Comparison of ENCODE assay signal across 23 mouse cellular contexts in the genomic region with DNA sequence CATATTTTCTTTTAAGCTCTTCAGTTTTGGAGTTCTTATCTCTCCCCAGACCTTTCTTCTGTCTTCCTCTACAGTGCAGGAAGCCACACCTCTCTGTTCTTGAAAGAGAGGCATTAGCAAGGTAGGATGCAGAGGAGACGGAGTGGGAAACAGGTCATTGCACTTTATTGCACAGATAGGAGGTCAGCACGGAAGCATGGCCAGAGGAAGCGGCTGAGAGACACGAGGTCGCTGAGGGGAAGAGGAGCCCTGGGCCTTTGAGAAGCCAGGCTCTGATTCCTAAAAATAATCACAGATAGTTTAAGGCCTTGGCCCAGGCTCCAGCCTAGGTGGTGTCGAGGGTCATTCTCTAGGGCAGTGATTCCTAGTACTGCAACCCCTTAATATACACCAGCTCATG. TPM values are rescaled to one million over a fixed set of nuclear protein-coding genes. Genes with fewer than 3 reads are reported as not detected.
A peak's percentile ranks its signal among the peaks of the same experiment; 100 is the strongest.
DNase-seq lines count a peak whose midpoint lies in the region; ATAC-seq and TF ChIP-seq lines count a peak whose summit lies in the region.
"Had no signal": no experiment of that assay in that cellular context is flagged by ENCODE, and none has a peak within 500 bp of the region (broad histone marks: within the 10 kb centered on the region; RNA-seq: fewer than 3 reads in every experiment).

No protein-coding gene starts in this region.

- no peak for ATAC-seq in forebrain, embryonic 14.5 days
- no peak for ATAC-seq in hindbrain, embryonic 11.5 days (ENCODE audit: low FRiP score)
- no peak for ATAC-seq in kidney, postnatal 0 days (replicated peaks; ENCODE audit: low FRiP score, low read depth)
- ATAC-seq in neural tube, embryonic 12.5 days (ENCODE audit: low FRiP score, low read depth): no peak
- no peak for ATAC-seq in neural tube, embryonic 15.5 days (ENCODE audit: low FRiP score)
- ATAC-seq: CD4-positive, CD25-positive, alpha-beta regulatory T cell, adult 4 months had no signal

- no peak overlapping the region for H3K9ac ChIP-seq in forebrain, embryonic 14.5 days (ENCODE audit: low read length)
- no peak overlapping the region for H3K9ac ChIP-seq in hindbrain, embryonic 11.5 days (ENCODE audit: low read depth, low read length)
- 0 out of 2 replicates have a peak overlapping the region, but pooled peaks have one; percentile 6 for H3K9ac ChIP-seq in kidney, postnatal 0 days (ENCODE audit: low read depth, low read length)
- no peak overlapping the region for H3K9ac ChIP-seq in neural tube, embryonic 12.5 days
- H3K9ac ChIP-seq in neural tube, embryonic 15.5 days (replicated peaks): no peak overlapping the region

- peak overlapping the region; percentile 79 for H3K27ac ChIP-seq in forebrain, embryonic 10.5 days
- no peak overlapping the region for H3K27ac ChIP-seq in forebrain, embryonic 14.5 days (ENCODE audit: low read depth, low read length)
- H3K27ac ChIP-seq in hindbrain, embryonic 10.5 days: peak overlapping the region; percentile 62
- H3K27ac ChIP-seq in hindbrain, embryonic 11.5 days (ENCODE audit: low read depth, low read length): no peak overlapping the region
- no peak overlapping the region for H3K27ac ChIP-seq in kidney, postnatal 0 days
- 0 out of 2 replicates have a peak overlapping the region, but pooled peaks have one; percentile 33 for H3K27ac ChIP-seq in neural tube, embryonic 12.5 days
- H3K27ac ChIP-seq in neural tube, embryonic 15.5 days (replicated peaks): no peak overlapping the region
- H3K27ac ChIP-seq: embryonic facial prominence, embryonic 10.5 days; heart, embryonic 10.5 days; hindbrain, postnatal 0 days had no signal

- no peak for TF ChIP-seq CTCF in kidney, postnatal 0 days (IDR thresholded peaks at IDR 0.05; ENCODE audit: low read depth)

- peaks cover 10% of the 10 kb centered on the region for H3K36me3 ChIP-seq in forebrain, embryonic 10.5 days (replicated peaks)
- H3K36me3 ChIP-seq in forebrain, embryonic 14.5 days (ENCODE audit: control insufficient read depth, insufficient read depth, low read length): no peaks in the 10 kb centered on the region
- H3K36me3 ChIP-seq in hindbrain, embryonic 10.5 days: no peaks in the 10 kb centered on the region
- no peaks in the 10 kb centered on the region for H3K36me3 ChIP-seq in hindbrain, embryonic 11.5 days (ENCODE audit: control insufficient read depth, insufficient read depth, low read length)
- H3K36me3 ChIP-seq in kidney, postnatal 0 days (ENCODE audit: insufficient read depth, low read length): no peaks in the 10 kb centered on the region
- no peaks in the 10 kb centered on the region for H3K36me3 ChIP-seq in neural tube, embryonic 12.5 days
- no peaks in the 10 kb centered on the region for H3K36me3 ChIP-seq in neural tube, embryonic 15.5 days
- H3K36me3 ChIP-seq: embryonic facial prominence, embryonic 10.5 days; G1E; heart, embryonic 10.5 days had no signal

- H3K9me3 ChIP-seq in forebrain, embryonic 10.5 days: no peaks in the 10 kb centered on the region
- H3K9me3 ChIP-seq in forebrain, embryonic 14.5 days (replicated peaks; ENCODE audit: control insufficient read depth, low read length): no peaks in the 10 kb centered on the region
- no peaks in the 10 kb centered on the region for H3K9me3 ChIP-seq in hindbrain, embryonic 10.5 days
- H3K9me3 ChIP-seq in hindbrain, embryonic 11.5 days (ENCODE audit: control insufficient read depth, low read length): no peaks in the 10 kb centered on the region
- no peaks in the 10 kb centered on the region for H3K9me3 ChIP-seq in kidney, postnatal 0 days (replicated peaks; ENCODE audit: low read length)
- no peaks in the 10 kb centered on the region for H3K9me3 ChIP-seq in neural tube, embryonic 12.5 days
- no peaks in the 10 kb centered on the region for H3K9me3 ChIP-seq in neural tube, embryonic 15.5 days (replicated peaks)
- H3K9me3 ChIP-seq: embryonic facial prominence, embryonic 10.5 days; G1E; heart, embryonic 10.5 days had no signal

- 24% methylated on average over 6 of the region's 6 CpGs for WGBS in forebrain, embryonic 10.5 days
- 22% methylated on average over 6 of the region's 6 CpGs for WGBS in forebrain, embryonic 14.5 days
- WGBS in hindbrain, embryonic 10.5 days: 27% methylated on average over 6 of the region's 6 CpGs
- 27% methylated on average over 6 of the region's 6 CpGs for WGBS in hindbrain, embryonic 11.5 days
- 21% methylated on average over 6 of the region's 6 CpGs for WGBS in kidney, postnatal 0 days
- 25% methylated on average over 6 of the region's 6 CpGs for WGBS in neural tube, embryonic 12.5 days
- 38% methylated on average over 6 of the region's 6 CpGs for WGBS in neural tube, embryonic 15.5 days

- no peak overlapping the region for H3K4me2 ChIP-seq in forebrain, embryonic 14.5 days (ENCODE audit: low read length)
- H3K4me2 ChIP-seq in hindbrain, embryonic 11.5 days (replicated peaks; ENCODE audit: low read depth, low read length): no peak overlapping the region
- no peak overlapping the region for H3K4me2 ChIP-seq in kidney, postnatal 0 days (ENCODE audit: low read length)
- H3K4me2 ChIP-seq in neural tube, embryonic 12.5 days (replicated peaks): no peak overlapping the region
- no peak overlapping the region for H3K4me2 ChIP-seq in neural tube, embryonic 15.5 days

- peaks cover 93% of the 10 kb centered on the region for H3K4me1 ChIP-seq in forebrain, embryonic 10.5 days
- peaks cover 17% of the 10 kb centered on the region for H3K4me1 ChIP-seq in forebrain, embryonic 14.5 days (ENCODE audit: control insufficient read depth, insufficient read depth, low read length)
- peaks cover 74% of the 10 kb centered on the region for H3K4me1 ChIP-seq in hindbrain, embryonic 10.5 days (replicated peaks)
- peaks cover 15% of the 10 kb centered on the region for H3K4me1 ChIP-seq in hindbrain, embryonic 11.5 days (replicated peaks; ENCODE audit: control insufficient read depth, insufficient read depth, low read length)
- H3K4me1 ChIP-seq in kidney, postnatal 0 days (replicated peaks; ENCODE audit: insufficient read depth, low read length): peaks cover 44% of the 10 kb centered on the region
- peaks cover 44% of the 10 kb centered on the region for H3K4me1 ChIP-seq in neural tube, embryonic 12.5 days
- H3K4me1 ChIP-seq in neural tube, embryonic 15.5 days: peaks cover 37% of the 10 kb centered on the region

- peaks cover 100% of the 10 kb centered on the region for H3K27me3 ChIP-seq in forebrain, embryonic 10.5 days (ENCODE audit: poor library complexity, severe bottlenecking)
- H3K27me3 ChIP-seq in forebrain, embryonic 14.5 days (replicated peaks; ENCODE audit: control insufficient read depth, insufficient read depth, low read length): peaks cover 92% of the 10 kb centered on the region
- H3K27me3 ChIP-seq in hindbrain, embryonic 10.5 days (ENCODE audit: insufficient read depth, poor library complexity, severe bottlenecking): peaks cover 100% of the 10 kb centered on the region
- H3K27me3 ChIP-seq in hindbrain, embryonic 11.5 days (ENCODE audit: control insufficient read depth, insufficient read depth, low read length): peaks cover 80% of the 10 kb centered on the region
- H3K27me3 ChIP-seq in kidney, postnatal 0 days (ENCODE audit: insufficient read depth, low read length): peaks cover 5% of the 10 kb centered on the region; the same call in 1 of the 2 replicates
- peaks cover 53% of the 10 kb centered on the region for H3K27me3 ChIP-seq in neural tube, embryonic 12.5 days (replicated peaks)
- H3K27me3 ChIP-seq in neural tube, embryonic 15.5 days (replicated peaks): peaks cover 68% of the 10 kb centered on the region

- H3K4me3 ChIP-seq in forebrain, embryonic 10.5 days: no peak overlapping the region
- no peak overlapping the region for H3K4me3 ChIP-seq in forebrain, embryonic 14.5 days (ENCODE audit: low read depth, low read length)
- H3K4me3 ChIP-seq in hindbrain, embryonic 10.5 days: no peak overlapping the region
- H3K4me3 ChIP-seq in hindbrain, embryonic 11.5 days (ENCODE audit: low read depth, low read length): no peak overlapping the region
- H3K4me3 ChIP-seq in kidney, postnatal 0 days (replicated peaks; ENCODE audit: low read depth, low read length): no peak overlapping the region
- no peak overlapping the region for H3K4me3 ChIP-seq in neural tube, embryonic 12.5 days
- no peak overlapping the region for H3K4me3 ChIP-seq in neural tube, embryonic 15.5 days (replicated peaks)
- H3K4me3 ChIP-seq: embryonic facial prominence, embryonic 10.5 days; heart, embryonic 10.5 days had no signal

- DNase-seq in forebrain, embryonic 10.5 days (ENCODE audit: extremely low spot score, low spot score): no peak
- DNase-seq in forebrain, embryonic 14.5 days (ENCODE audit: low spot score): no peak
- no peak for DNase-seq in hindbrain, embryonic 10.5 days (ENCODE audit: low spot score)
- no peak for DNase-seq in hindbrain, embryonic 11.5 days (ENCODE audit: low spot score)
- DNase-seq in kidney, postnatal 0 days (ENCODE audit: low spot score): no peak
- no peak for DNase-seq in kidney, postnatal 25 days
- DNase-seq: adrenal gland, adult 8-10 months; adrenal gland, postnatal 36 days; B cell, adult 2 months; cerebellum, adult 2 months; cerebellum, postnatal 10 days; gastrocnemius, postnatal 36 days; heart, adult 18-20 months; heart, postnatal 14 days had no signal

RNA-seq across cellular contexts. Expression of a gene that starts 22.5 kb away (rescaled TPM):
- 51.3 and 61.0 TPM in 2 replicates for polyA plus RNA-seq in forebrain, embryonic 10.5 days (2016; fragmentation: Nextera tagmentation; extraction: Ambion mirVana)
- polyA plus RNA-seq in forebrain, embryonic 14.5 days (2014; fragmentation: Nextera tagmentation; extraction: Ambion mirVana): 3.3 and 4.0 TPM in 2 replicates
- polyA plus RNA-seq in hindbrain, embryonic 10.5 days (2016; fragmentation: Nextera tagmentation; extraction: Ambion mirVana): 0.44 and 3.3 TPM in 2 replicates
- polyA plus RNA-seq in hindbrain, embryonic 11.5 days (2014; fragmentation: Nextera tagmentation; extraction: Ambion mirVana): 0.54 and 0.66 TPM in 2 replicates
- polyA plus RNA-seq in kidney, postnatal 0 days (2015; fragmentation: Nextera tagmentation; extraction: Ambion mirVana): 0.88 and 1.8 TPM in 2 replicates
- 1.5 and 1.9 TPM in 2 replicates for polyA plus RNA-seq in neural tube, embryonic 12.5 days (2016; fragmentation: Nextera tagmentation; extraction: Ambion mirVana)
- 0.05 and 0.14 TPM in 2 replicates for polyA plus RNA-seq in neural tube, embryonic 15.5 days (2015; fragmentation: Nextera tagmentation; extraction: Ambion mirVana)
- polyA plus RNA-seq: CD4-positive, CD25-positive, alpha-beta regulatory T cell, adult 4 months; G1E; heart, embryonic 10.5 days; heart, embryonic 14.5 days; hindbrain, postnatal 0 days had no signal

RNA-seq across cellular contexts. Expression of a gene that starts 29.9 kb away (rescaled TPM):
- 0.88 and 1.7 TPM in 2 replicates for polyA plus RNA-seq in forebrain, embryonic 10.5 days (2016; fragmentation: Nextera tagmentation; extraction: Ambion mirVana)
- 0.10 and 0.17 TPM in 2 replicates for polyA plus RNA-seq in forebrain, embryonic 14.5 days (2014; fragmentation: Nextera tagmentation; extraction: Ambion mirVana)
- polyA plus RNA-seq in hindbrain, embryonic 10.5 days (2016; fragmentation: Nextera tagmentation; extraction: Ambion mirVana): 0.54 and 0.58 TPM in 2 replicates
- polyA plus RNA-seq in hindbrain, embryonic 11.5 days (2014; fragmentation: Nextera tagmentation; extraction: Ambion mirVana): 0.13 and 0.22 TPM in 2 replicates
- 1.0 and 1.2 TPM in 2 replicates for polyA plus RNA-seq in kidney, postnatal 0 days (2015; fragmentation: Nextera tagmentation; extraction: Ambion mirVana)
- polyA plus RNA-seq in neural tube, embryonic 12.5 days (2016; fragmentation: Nextera tagmentation; extraction: Ambion mirVana): 0.40 and 0.43 TPM in 2 replicates
- polyA plus RNA-seq in neural tube, embryonic 15.5 days (2015; fragmentation: Nextera tagmentation; extraction: Ambion mirVana): 0.41 and 0.69 TPM in 2 replicates

RNA-seq across cellular contexts. Expression of a gene that starts 36.9 kb away (rescaled TPM):
- not detected in 2 replicates for polyA plus RNA-seq in forebrain, embryonic 10.5 days (2016; fragmentation: Nextera tagmentation; extraction: Ambion mirVana)
- not detected in 2 replicates for polyA plus RNA-seq in forebrain, embryonic 14.5 days (2014; fragmentation: Nextera tagmentation; extraction: Ambion mirVana)
- polyA plus RNA-seq in hindbrain, embryonic 10.5 days (2016; fragmentation: Nextera tagmentation; extraction: Ambion mirVana): not detected in 2 replicates
- polyA plus RNA-seq in hindbrain, embryonic 11.5 days (2014; fragmentation: Nextera tagmentation; extraction: Ambion mirVana): not detected in 2 replicates
- polyA plus RNA-seq in kidney, postnatal 0 days (2015; fragmentation: Nextera tagmentation; extraction: Ambion mirVana): 1.2 TPM in 1 of 2 replicates, not detected in the other
- not detected in 2 replicates for polyA plus RNA-seq in neural tube, embryonic 12.5 days (2016; fragmentation: Nextera tagmentation; extraction: Ambion mirVana)
- polyA plus RNA-seq in neural tube, embryonic 15.5 days (2015; fragmentation: Nextera tagmentation; extraction: Ambion mirVana): not detected in 2 replicates
- polyA plus RNA-seq: CD4-positive, CD25-positive, alpha-beta regulatory T cell, adult 4 months; cerebellum, adult 2 months; embryonic facial prominence, embryonic 10.5 days; embryonic facial prominence, embryonic 14.5 days; G1E; heart, embryonic 10.5 days; heart, embryonic 14.5 days; hindbrain, postnatal 0 days had no signal

RNA-seq across cellular contexts. Expression of a gene that starts 39.5 kb away (rescaled TPM):
- polyA plus RNA-seq in forebrain, embryonic 10.5 days (2016; fragmentation: Nextera tagmentation; extraction: Ambion mirVana): 595 and 612 TPM in 2 replicates
- 509 and 616 TPM in 2 replicates for polyA plus RNA-seq in forebrain, embryonic 14.5 days (2014; fragmentation: Nextera tagmentation; extraction: Ambion mirVana)
- polyA plus RNA-seq in hindbrain, embryonic 10.5 days (2016; fragmentation: Nextera tagmentation; extraction: Ambion mirVana): 642 and 644 TPM in 2 replicates
- 463 and 514 TPM in 2 replicates for polyA plus RNA-seq in hindbrain, embryonic 11.5 days (2014; fragmentation: Nextera tagmentation; extraction: Ambion mirVana)
- polyA plus RNA-seq in kidney, postnatal 0 days (2015; fragmentation: Nextera tagmentation; extraction: Ambion mirVana): 963 and 1,015 TPM in 2 replicates
- 546 TPM in 2 replicates for polyA plus RNA-seq in neural tube, embryonic 12.5 days (2016; fragmentation: Nextera tagmentation; extraction: Ambion mirVana)
- polyA plus RNA-seq in neural tube, embryonic 15.5 days (2015; fragmentation: Nextera tagmentation; extraction: Ambion mirVana): 714 and 813 TPM in 2 replicates

RNA-seq across cellular contexts. Expression of a gene that starts 46.9 kb away (rescaled TPM):
- polyA plus RNA-seq in forebrain, embryonic 10.5 days (2016; fragmentation: Nextera tagmentation; extraction: Ambion mirVana): 48.6 and 51.6 TPM in 2 replicates
- polyA plus RNA-seq in forebrain, embryonic 14.5 days (2014; fragmentation: Nextera tagmentation; extraction: Ambion mirVana): 16.1 and 21.1 TPM in 2 replicates
- 42.3 and 46.5 TPM in 2 replicates for polyA plus RNA-seq in hindbrain, embryonic 10.5 days (2016; fragmentation: Nextera tagmentation; extraction: Ambion mirVana)
- 25.8 and 31.9 TPM in 2 replicates for polyA plus RNA-seq in hindbrain, embryonic 11.5 days (2014; fragmentation: Nextera tagmentation; extraction: Ambion mirVana)
- 16.4 and 18.0 TPM in 2 replicates for polyA plus RNA-seq in kidney, postnatal 0 days (2015; fragmentation: Nextera tagmentation; extraction: Ambion mirVana)
- polyA plus RNA-seq in neural tube, embryonic 12.5 days (2016; fragmentation: Nextera tagmentation; extraction: Ambion mirVana): 36.2 and 38.0 TPM in 2 replicates
- polyA plus RNA-seq in neural tube, embryonic 15.5 days (2015; fragmentation: Nextera tagmentation; extraction: Ambion mirVana): 25.0 TPM in 2 replicates

Comparison
In these comparisons a context has a peak if more than half of its experiments do, and no peak if none do; other contexts are left out.
1. H3K27ac ChIP-seq: peak in forebrain, embryonic 10.5 days (single experiment), hindbrain, embryonic 10.5 days (single experiment) and neural tube, embryonic 12.5 days (single experiment); none in forebrain, embryonic 14.5 days (single experiment), hindbrain, embryonic 11.5 days (single experiment), kidney, postnatal 0 days (single experiment) and neural tube, embryonic 15.5 days (single experiment).
2. RNA of a gene that starts 22.5 kb away (polyA plus RNA-seq): 51.3 to 61.0 TPM in forebrain, embryonic 10.5 days; 3.3 to 4.0 TPM in forebrain, embryonic 14.5 days, 1.5 to 1.9 TPM in neural tube, embryonic 12.5 days, 0.88 to 1.8 TPM in kidney, postnatal 0 days, 0.54 to 0.66 TPM in hindbrain, embryonic 11.5 days, 0.44 to 3.3 TPM in hindbrain, embryonic 10.5 days and 0.05 to 0.14 TPM in neural tube, embryonic 15.5 days; every median in the first group is over 10 times any median in the second.